Mouse (Mus musculus): ENCODE measurements around the gene Foxp1. TPM values are rescaled to one million over a fixed set of nuclear protein-coding genes. Genes with fewer than 3 reads are reported as not detected.

The Foxp1 gene
- total RNA-seq, 2 experiments from 2014 or later: 132 to 157 TPM

GRCm38 (mm10) chr6:98983311-98983838, 539.1 kb downstream of the Foxp1 start:
- DNase-seq (ENCODE audit: low spot score in 2 of 2): no peak
- intact Hi-C loops (cut with DNase I): no loop called here

- intact Hi-C loops (cut with DNase I): no loop called here
- DNase-seq (ENCODE audit: low spot score in 2 of 2): no peak
Measured at GRCm38 (mm10) chr6:98981265-98981664, 541.3 kb downstream of the Foxp1 start.

GRCm38 (mm10) chr6:98980432-98980831, 542.1 kb downstream of the Foxp1 start:
- DNase-seq (ENCODE audit: low spot score in 2 of 2): no peak
- intact Hi-C loops (cut with DNase I): no loop called here

- DNase-seq (ENCODE audit: low spot score in 2 of 2): no peak
- intact Hi-C loops (cut with DNase I): no loop called here
Measured at GRCm38 (mm10) chr6:98980001-98980400, 542.5 kb downstream of the Foxp1 start.

- peak in 1 of 2 experiments; percentile 40 for DNase-seq (ENCODE audit: low spot score in 2 of 2)
- intact Hi-C loops (cut with DNase I): no loop called here
Measured at GRCm38 (mm10) chr6:98977806-98978205, 544.7 kb downstream of the Foxp1 start.

- intact Hi-C loops (cut with DNase I): no loop called here
Measured at GRCm38 (mm10) chr6:98975918-98976317, 546.6 kb downstream of the Foxp1 start.

GRCm38 (mm10) chr6:98973433-98973832, 549.1 kb downstream of the Foxp1 start:
- DNase-seq (ENCODE audit: low spot score in 2 of 2): no peak
- intact Hi-C loops (cut with DNase I): no loop called here

More at GRCm38 (mm10) chr6:98975918-98976317, 546.6 kb downstream of the Foxp1 start:
- no peak for DNase-seq (ENCODE audit: low spot score in 2 of 2)

- no peak for DNase-seq (ENCODE audit: low spot score in 2 of 2)
- intact Hi-C loops (cut with DNase I): no loop called here
Measured at GRCm38 (mm10) chr6:98972404-98972803, 550.1 kb downstream of the Foxp1 start.

- DNase-seq (ENCODE audit: low spot score in 2 of 2): no peak
- intact Hi-C loops (cut with DNase I): no loop called here
Measured at GRCm38 (mm10) chr6:98959333-98959732, 563.2 kb downstream of the Foxp1 start.

- intact Hi-C loops (cut with DNase I): no loop called here
- no peak for DNase-seq (ENCODE audit: low spot score in 2 of 2)
Measured at GRCm38 (mm10) chr6:98956522-98957169, 565.9 kb downstream of the Foxp1 start.

GRCm38 (mm10) chr6:98955706-98956105, 566.8 kb downstream of the Foxp1 start:
- DNase-seq (ENCODE audit: low spot score in 2 of 2): no peak
- intact Hi-C loops (cut with DNase I): no loop called here

GRCm38 (mm10) chr6:98954439-98954838, 568.1 kb downstream of the Foxp1 start:
- intact Hi-C loops (cut with DNase I): no loop called here
- no peak for DNase-seq (ENCODE audit: low spot score in 2 of 2)

- intact Hi-C loops (cut with DNase I): no loop called here
Measured at GRCm38 (mm10) chr6:98949703-98950191, 572.8 kb downstream of the Foxp1 start.

GRCm38 (mm10) chr6:98949286-98949685, 573.2 kb downstream of the Foxp1 start:
- DNase-seq (ENCODE audit: low spot score in 2 of 2): peak in 1 of 2 experiments; percentile 45
- intact Hi-C loops (cut with DNase I): no loop called here

More at GRCm38 (mm10) chr6:98949703-98950191, 572.8 kb downstream of the Foxp1 start:
- no peak for DNase-seq (ENCODE audit: low spot score in 2 of 2)

GRCm38 (mm10) chr6:98948153-98949141, 574.1 kb downstream of the Foxp1 start:
- DNase-seq (ENCODE audit: low spot score in 2 of 2): peak in 1 of 2 experiments; percentile 31
- intact Hi-C loops (cut with DNase I): no loop called here

- intact Hi-C loops (cut with DNase I): no loop called here
- DNase-seq (ENCODE audit: low spot score in 2 of 2): no peak
Measured at GRCm38 (mm10) chr6:98947486-98948152, 574.9 kb downstream of the Foxp1 start.

- intact Hi-C loops (cut with DNase I): no loop called here
- DNase-seq (ENCODE audit: low spot score in 2 of 2): no peak
Measured at GRCm38 (mm10) chr6:98946731-98947130, 575.8 kb downstream of the Foxp1 start.

- intact Hi-C loops (cut with DNase I): no loop called here
- no peak for DNase-seq (ENCODE audit: low spot score in 2 of 2)
Measured at GRCm38 (mm10) chr6:98945496-98946412, 576.8 kb downstream of the Foxp1 start.

All from left cerebral cortex, postnatal 25 days (tissue).